Mouse (Mus musculus) cortical plate, adult 2 months (tissue): ENCODE data around the gene Fuca1. TPM values are rescaled to one million over a fixed set of nuclear protein-coding genes. Genes with fewer than 3 reads are reported as not detected.
A peak's percentile ranks its signal among the peaks of the same experiment; 100 is the strongest.
"Not testable (repeated sequence)": the region's sequence is repeated elsewhere in the genome, so short reads cannot be mapped to it uniquely, and the experiment has no call there.

Experiments
- H3K27ac ChIP-seq: fragments of 200-500 bp; 2 replicates; pipeline ENCODE4 v1.5.1; 2012; ENCODE audit warnings: low read length, control low read depth, inconsistent platforms; ENCODE audit not compliant: insufficient read depth
- H3K4me1 ChIP-seq: fragments of 200-500 bp; 2 replicates; pipeline ENCODE4 v1.6.1; 2011; ENCODE audit warnings: low read length; ENCODE audit not compliant: control insufficient read depth, insufficient read depth
- H3K4me3 ChIP-seq: fragments of 200-500 bp; 2 replicates; pipeline ENCODE4 v1.5.1; 2011; ENCODE audit warnings: mild to moderate bottlenecking, low read length, control low read depth; ENCODE audit not compliant: insufficient read depth
- CTCF ChIP-seq: fragments of 200-500 bp; IDR thresholded peaks from 2 replicates; pipeline ENCODE4 v1.5.1; 2011; ENCODE audit warnings: mild to moderate bottlenecking, control low read depth, low read length; ENCODE audit not compliant: insufficient read depth; ENCODE audit errors: extremely low read depth
- POLR2A ChIP-seq: fragments of 200-500 bp; IDR thresholded peaks from 2 replicates; pipeline ENCODE4 v1.6.1; 2011; ENCODE audit warnings: mild to moderate bottlenecking, low read length, control low read depth; ENCODE audit not compliant: insufficient read depth; ENCODE audit errors: extremely low read depth
- polyA plus RNA-seq: library from polyadenylated mRNA; depleted of rRNA; stranded (reverse); fragments of >200 nt; gene quantifications from 2 replicates; pipeline ENCODE4 v1.2.3, GENCODE M21; 2012

Gene Fuca1
- polyA plus RNA-seq, 1 experiment: 37.8 TPM

- TF ChIP-seq POLR2A: no peak
- TF ChIP-seq CTCF: peak; percentile 63
- no peak overlapping the region for H3K4me3 ChIP-seq
- no peak overlapping the region for H3K27ac ChIP-seq
- no peaks in the 10 kb centered on the region for H3K4me1 ChIP-seq
These were observed 11.3 kb downstream of the Fuca1 start for GRCm38 (mm10) chr4:135931832-135932231.

GRCm38 (mm10) chr4:135934708-135935500 lies 14.4 kb downstream of the Fuca1 start:
- Histone ChIP-seq H3K4me3 (no peak overlapping the region), H3K4me1 (no peaks in the 10 kb centered on the region), H3K27ac (0 out of 2 replicates have a peak overlapping the region, but pooled peaks have one; percentile 19)
- no peak for TF ChIP-seq CTCF
- TF ChIP-seq POLR2A: no peak

- no peak for TF ChIP-seq CTCF
- no peak for TF ChIP-seq POLR2A
- H3K27ac ChIP-seq: no peak overlapping the region
- no peak overlapping the region for H3K4me3 ChIP-seq
- H3K4me1 ChIP-seq: no peaks in the 10 kb centered on the region
These were observed 15.0 kb downstream of the Fuca1 start for GRCm38 (mm10) chr4:135935502-135935901.

- Histone ChIP-seq H3K4me1 (no peaks in the 10 kb centered on the region), H3K27ac (no peak overlapping the region), H3K4me3 (no peak overlapping the region)
- TF ChIP-seq CTCF: no peak
- TF ChIP-seq POLR2A: no peak
These were observed 18.3 kb downstream of the Fuca1 start for GRCm38 (mm10) chr4:135938858-135939257.

GRCm38 (mm10) chr4:135941026-135941425 lies 20.5 kb downstream of the Fuca1 start:
- H3K4me3 ChIP-seq, H3K27ac ChIP-seq, H3K4me1 ChIP-seq: not testable (repeated sequence)
- peak; percentile 27 for TF ChIP-seq CTCF

- no peaks in the 10 kb centered on the region for H3K4me1 ChIP-seq
- TF ChIP-seq CTCF: no peak
These were observed 21.7 kb downstream of the Fuca1 start for GRCm38 (mm10) chr4:135942193-135942592.

GRCm38 (mm10) chr4:135943389-135943788 lies 22.9 kb downstream of the Fuca1 start:
- H3K27ac ChIP-seq: no peak overlapping the region
- no peak for TF ChIP-seq CTCF
- no peak for TF ChIP-seq POLR2A
- H3K4me1 ChIP-seq: no peaks in the 10 kb centered on the region; the same call in 1 of the 2 replicates
- H3K4me3 ChIP-seq: no peak overlapping the region

More at GRCm38 (mm10) chr4:135942193-135942592, 21.7 kb downstream of the Fuca1 start:
- Histone ChIP-seq H3K4me3 (no peak overlapping the region), H3K27ac (no peak overlapping the region)

GRCm38 (mm10) chr4:135945706-135946105 lies 25.2 kb downstream of the Fuca1 start:
- no peak overlapping the region for H3K27ac ChIP-seq
- H3K4me1 ChIP-seq: peaks cover 3% of the 10 kb centered on the region
- TF ChIP-seq CTCF: no peak
- no peak for TF ChIP-seq POLR2A
- H3K4me3 ChIP-seq: peak overlapping the region; percentile 79; the same call in 1 of the 2 replicates

- H3K27ac ChIP-seq: peak within 1 kb of the TSS; percentile 17; the same call in 1 of the 2 replicates
- TF ChIP-seq CTCF: no peak
- peak; percentile 98 for TF ChIP-seq POLR2A
- H3K4me1 ChIP-seq: peaks cover 3% of the 10 kb centered on the region
- peak within 1 kb of the TSS; percentile 79 for H3K4me3 ChIP-seq
These were observed 25.7 kb downstream of the Fuca1 start, which contains the start of gene Hmgcl for GRCm38 (mm10) chr4:135946278-135946658. Gene Hmgcl, plus strand, starts transcription at chr4:135946448.

- Histone ChIP-seq H3K4me3 (peak overlapping the region; percentile 79), H3K4me1 (peaks cover 3% of the 10 kb centered on the region), H3K27ac (peak overlapping the region; percentile 17; the same call in 1 of the 2 replicates)
- TF ChIP-seq CTCF (no peak), POLR2A (no peak)
These were observed 26.2 kb downstream of the Fuca1 start for GRCm38 (mm10) chr4:135946659-135947301.
